Mouse (Mus musculus) frontal cortex, postnatal 25 days (tissue): Measurements from ENCODE around the gene Epb41l1.

ENCODE experiments used
- DNase-seq, 2 experiments: peaks; one replicate each; pipeline ENCODE4 v3.0.0; 2022; ENCODE audit warnings: low spot score in 2 of 2

Epb41l1 gene

GRCm38 (mm10) chr2:156457343-156457717 is 36.6 kb downstream of the Epb41l1 start:
- DNase-seq = no peak

GRCm38 (mm10) chr2:156460470-156460869 is 39.8 kb downstream of the Epb41l1 start:
- DNase-seq = peak; percentile 39 to 45

GRCm38 (mm10) chr2:156462154-156463029 is 41.7 kb downstream of the Epb41l1 start:
- DNase-seq = no peak

GRCm38 (mm10) chr2:156464416-156464815 is 43.7 kb downstream of the Epb41l1 start:
- no peak for DNase-seq

GRCm38 (mm10) chr2:156467538-156467937 is 46.8 kb downstream of the Epb41l1 start:
- no peak for DNase-seq

- no peak for DNase-seq
Observed at GRCm38 (mm10) chr2:156468890-156469289, 48.2 kb downstream of the Epb41l1 start.

GRCm38 (mm10) chr2:156469508-156469907 is 48.8 kb downstream of the Epb41l1 start:
- no peak for DNase-seq

- no peak for DNase-seq
Observed at GRCm38 (mm10) chr2:156470938-156471337, 50.2 kb downstream of the Epb41l1 start.

GRCm38 (mm10) chr2:156472336-156472735 is 51.6 kb downstream of the Epb41l1 start:
- DNase-seq = no peak

GRCm38 (mm10) chr2:156473696-156474095 is 53.0 kb downstream of the Epb41l1 start:
- no peak for DNase-seq

GRCm38 (mm10) chr2:156474111-156474510 is 53.4 kb downstream of the Epb41l1 start:
- no peak for DNase-seq

- DNase-seq = no peak
Observed at GRCm38 (mm10) chr2:156474891-156475284, 54.2 kb downstream of the Epb41l1 start.

GRCm38 (mm10) chr2:156475285-156476110 is 54.8 kb downstream of the Epb41l1 start:
- DNase-seq = peak in 1 of 2 experiments; percentile 54

GRCm38 (mm10) chr2:156476111-156476747 is 55.5 kb downstream of the Epb41l1 start:
- DNase-seq = no peak

- DNase-seq = no peak
Observed at GRCm38 (mm10) chr2:156476748-156477151, 56.0 kb downstream of the Epb41l1 start.

GRCm38 (mm10) chr2:156478046-156478690 is 57.5 kb downstream of the Epb41l1 start:
- DNase-seq = no peak

- DNase-seq = no peak
Observed at GRCm38 (mm10) chr2:156479833-156480232, 59.1 kb downstream of the Epb41l1 start.

- no peak for DNase-seq
Observed at GRCm38 (mm10) chr2:156480267-156480666, 59.6 kb downstream of the Epb41l1 start.

- peak in 1 of 2 experiments; percentile 61 for DNase-seq
Observed at GRCm38 (mm10) chr2:156482299-156482698, 61.6 kb downstream of the Epb41l1 start.

- no peak for DNase-seq
Observed at GRCm38 (mm10) chr2:156482764-156483163, 62.1 kb downstream of the Epb41l1 start.

- DNase-seq = no peak
Observed at GRCm38 (mm10) chr2:156483204-156483603, 62.5 kb downstream of the Epb41l1 start.
